Mouse (Mus musculus) kidney, embryonic 16.5 days (tissue): ENCODE data around the gene Rad51. TPM values are rescaled to one million over a fixed set of nuclear protein-coding genes. Genes with fewer than 3 reads are reported as not detected.

ENCODE experiments used
- ATAC-seq: fragments of 200-750 bp; cut with Nextera tagmentation; 2 replicates; pipeline ENCODE4 v1.8.0; 2017; ENCODE audit warnings: moderate TSS enrichment; ENCODE audit not compliant: low FRiP score, low TSS enrichment
- H3K27ac ChIP-seq: fragments of 300-500 bp; sonication (generic); 2 replicates; pipeline ENCODE4 v1.5.1; 2014; ENCODE audit warnings: low read length
- H3K27me3 ChIP-seq: fragments of 300-500 bp; sonication (generic); 2 replicates; pipeline ENCODE4 v1.6.1; 2014; ENCODE audit warnings: low read length, control low read depth, mixed read lengths; ENCODE audit not compliant: insufficient read depth
- H3K36me3 ChIP-seq: fragments of 300-500 bp; sonication (generic); 2 replicates; pipeline ENCODE4 v1.6.1; 2014; ENCODE audit warnings: low read length, control low read depth, mixed read lengths; ENCODE audit not compliant: insufficient read depth
- H3K4me1 ChIP-seq: fragments of 300-500 bp; sonication (generic); 2 replicates; pipeline ENCODE4 v1.6.1; 2014; ENCODE audit warnings: low read length, control low read depth, mixed read lengths; ENCODE audit not compliant: insufficient read depth
- H3K4me2 ChIP-seq: fragments of 300-500 bp; sonication (generic); replicated peaks from 2 replicates; pipeline ENCODE4 v1.6.1; 2014; ENCODE audit warnings: low read depth, low read length
- H3K4me3 ChIP-seq: fragments of 300-500 bp; sonication (generic); 2 replicates; pipeline ENCODE4 v1.5.1; 2014; ENCODE audit warnings: mild to moderate bottlenecking, low read length
- H3K9ac ChIP-seq: fragments of 300-500 bp; sonication (generic); replicated peaks from 2 replicates; pipeline ENCODE4 v1.6.1; 2014; ENCODE audit warnings: low read length
- H3K9me3 ChIP-seq: fragments of 300-500 bp; sonication (generic); 2 replicates; pipeline ENCODE4 v1.6.1; 2016; ENCODE audit warnings: low read length, control low read depth
- WGBS: fragments of 180-500 bp; shearing (Covaris S2); extraction: QIAGEN DNeasy Blood & Tissue Kit; methylation state at CpG from one replicate; pipeline ENCODE4 v1.1.7; 2014; 5-methylcytosine and 5-hydroxymethylcytosine counted together
- polyA plus RNA-seq: library from polyadenylated mRNA; unstranded; fragments of >200 nt; fragmentation: Nextera tagmentation; extraction: Ambion mirVana; gene quantifications from 2 replicates; pipeline ENCODE4 v1.2.1, GENCODE M21; 2015

The Rad51 gene
- polyA plus RNA-seq, 1 experiment from 2014 or later, result 50.7 TPM

- peaks cover 55% of the 10 kb centered on the region for H3K36me3 ChIP-seq
These were observed 32.6 kb downstream of the Rad51 start for GRCm38 (mm10) chr2:119145199-119145598.

GRCm38 (mm10) chr2:119146435-119146834 is 33.8 kb downstream of the Rad51 start:
- no peak for ATAC-seq
- no peaks in the 10 kb centered on the region for H3K27me3 ChIP-seq
- peaks cover 5% of the 10 kb centered on the region; the same call in 1 of the 2 replicates for H3K9me3 ChIP-seq
- H3K4me1 ChIP-seq, result no peaks in the 10 kb centered on the region; the same call in 1 of the 2 replicates
- H3K27ac ChIP-seq, result no peak overlapping the region
- peaks cover 61% of the 10 kb centered on the region for H3K36me3 ChIP-seq
- no peak overlapping the region for H3K4me2 ChIP-seq
- H3K4me3 ChIP-seq, result no peak overlapping the region
- H3K9ac ChIP-seq, result no peak overlapping the region
- WGBS, result 81% methylated on average over 6 of the region's 6 CpGs

More at GRCm38 (mm10) chr2:119145199-119145598, 32.6 kb downstream of the Rad51 start:
- no peaks in the 10 kb centered on the region for H3K27me3 ChIP-seq
- no peak for ATAC-seq
- H3K4me1 ChIP-seq, result no peaks in the 10 kb centered on the region; the same call in 1 of the 2 replicates
- peaks cover 5% of the 10 kb centered on the region; the same call in 1 of the 2 replicates for H3K9me3 ChIP-seq
- H3K4me3 ChIP-seq, result no peak overlapping the region
- WGBS, result 87% methylated on average over 2 of the region's 2 CpGs
- no peak overlapping the region for H3K27ac ChIP-seq
- no peak overlapping the region for H3K4me2 ChIP-seq
- H3K9ac ChIP-seq, result no peak overlapping the region

- ATAC-seq, result peak; percentile 74
- WGBS, result 46% methylated on average over 22 of the region's 22 CpGs
- peaks cover 63% of the 10 kb centered on the region for H3K36me3 ChIP-seq
- H3K4me2 ChIP-seq, result no peak overlapping the region; the same call in 1 of the 2 replicates
- H3K27ac ChIP-seq, result no peak overlapping the region; the same call in 1 of the 2 replicates
- H3K4me3 ChIP-seq, result no peak overlapping the region
- peaks cover 5% of the 10 kb centered on the region; the same call in 1 of the 2 replicates for H3K9me3 ChIP-seq
- H3K27me3 ChIP-seq, result no peaks in the 10 kb centered on the region
- no peaks in the 10 kb centered on the region; the same call in 1 of the 2 replicates for H3K4me1 ChIP-seq
- no peak overlapping the region for H3K9ac ChIP-seq
These were observed 34.6 kb downstream of the Rad51 start for GRCm38 (mm10) chr2:119147160-119147678.

- no peaks in the 10 kb centered on the region for H3K27me3 ChIP-seq
- no peak overlapping the region; the same call in 1 of the 2 replicates for H3K27ac ChIP-seq
- no peak overlapping the region for H3K4me2 ChIP-seq
- 77% methylated on average over 8 of the region's 8 CpGs for WGBS
- H3K4me1 ChIP-seq, result no peaks in the 10 kb centered on the region; the same call in 1 of the 2 replicates
- H3K9me3 ChIP-seq, result peaks cover 5% of the 10 kb centered on the region; the same call in 1 of the 2 replicates
- no peak overlapping the region for H3K4me3 ChIP-seq
- peaks cover 63% of the 10 kb centered on the region for H3K36me3 ChIP-seq
- H3K9ac ChIP-seq, result no peak overlapping the region
- ATAC-seq, result no peak
These were observed 35.2 kb downstream of the Rad51 start for GRCm38 (mm10) chr2:119147775-119148174.

- Histone ChIP-seq H3K27ac (no peak overlapping the region), H3K9me3 (no peaks in the 10 kb centered on the region), H3K27me3 (no peaks in the 10 kb centered on the region), H3K9ac (no peak overlapping the region), H3K4me3 (no peak overlapping the region), H3K4me1 (peaks cover 12% of the 10 kb centered on the region), H3K4me2 (no peak overlapping the region), H3K36me3 (peaks cover 39% of the 10 kb centered on the region)
- WGBS, result 87% methylated on average over 6 of the region's 6 CpGs
- no peak for ATAC-seq
These were observed 39.7 kb downstream of the Rad51 start for GRCm38 (mm10) chr2:119152255-119152654.

- Histone ChIP-seq H3K4me1 (peaks cover 14% of the 10 kb centered on the region), H3K27ac (no peak overlapping the region), H3K27me3 (no peaks in the 10 kb centered on the region), H3K9me3 (no peaks in the 10 kb centered on the region), H3K4me2 (no peak overlapping the region), H3K9ac (no peak overlapping the region), H3K36me3 (peaks cover 29% of the 10 kb centered on the region), H3K4me3 (no peak overlapping the region)
- no peak for ATAC-seq
- 80% methylated on average over 2 of the region's 2 CpGs for WGBS
These were observed 42.1 kb downstream of the Rad51 start for GRCm38 (mm10) chr2:119154683-119155082.

GRCm38 (mm10) chr2:119155388-119155787 is 42.8 kb downstream of the Rad51 start:
- peaks cover 24% of the 10 kb centered on the region for H3K36me3 ChIP-seq
- peak overlapping the region; percentile 77 for H3K4me2 ChIP-seq
- no peak overlapping the region for H3K4me3 ChIP-seq
- no peaks in the 10 kb centered on the region for H3K27me3 ChIP-seq
- H3K4me1 ChIP-seq, result peaks cover 14% of the 10 kb centered on the region
- ATAC-seq, result no peak
- H3K9me3 ChIP-seq, result no peaks in the 10 kb centered on the region
- H3K9ac ChIP-seq, result peak overlapping the region; percentile 91
- 75% methylated on average over 9 of the region's 9 CpGs for WGBS
- H3K27ac ChIP-seq, result no peak overlapping the region

GRCm38 (mm10) chr2:119156081-119156680 is 43.6 kb downstream of the Rad51 start:
- peak; percentile 50 for ATAC-seq
- peak overlapping the region; percentile 55; the same call in 1 of the 2 replicates for H3K27ac ChIP-seq
- no peaks in the 10 kb centered on the region for H3K9me3 ChIP-seq
- H3K9ac ChIP-seq, result peak overlapping the region; percentile 91
- H3K27me3 ChIP-seq, result no peaks in the 10 kb centered on the region
- H3K4me1 ChIP-seq, result peaks cover 14% of the 10 kb centered on the region
- WGBS, result 3% methylated on average over 34 of the region's 34 CpGs
- H3K4me2 ChIP-seq, result peak overlapping the region; percentile 77
- H3K36me3 ChIP-seq, result peaks cover 16% of the 10 kb centered on the region; the same call in 1 of the 2 replicates
- H3K4me3 ChIP-seq, result peak overlapping the region; percentile 96

- H3K4me1 ChIP-seq, result peaks cover 14% of the 10 kb centered on the region
- H3K4me2 ChIP-seq, result peak within 1 kb of the TSS; percentile 77
- H3K9ac ChIP-seq, result peak within 1 kb of the TSS; percentile 91
- WGBS, result under 1% methylated on average over 54 of the region's 57 CpGs
- H3K27me3 ChIP-seq, result no peaks in the 10 kb centered on the region
- peaks cover 9% of the 10 kb centered on the region; the same call in 1 of the 2 replicates for H3K36me3 ChIP-seq
- peak; percentile 90 for ATAC-seq
- H3K4me3 ChIP-seq, result peak within 1 kb of the TSS; percentile 96
- H3K9me3 ChIP-seq, result no peaks in the 10 kb centered on the region
- H3K27ac ChIP-seq, result peak within 1 kb of the TSS; percentile 55; the same call in 1 of the 2 replicates
These were observed 44.3 kb downstream of the Rad51 start, which contains the start of gene Rmdn3 for GRCm38 (mm10) chr2:119156681-119157572. TSS of gene Rmdn3 (minus strand) at chr2:119157034.
